In genomic region chr10:81173132-81173531, GRCm38 (mm10) we compare ENCODE assay signal across 9 mouse cellular contexts. TPM values are rescaled to one million over a fixed set of nuclear protein-coding genes. Genes with fewer than 3 reads are reported as not detected.
A peak's percentile ranks its signal among the peaks of the same experiment; 100 is the strongest.
DNase-seq lines count a peak whose midpoint lies in the region; ATAC-seq lines count a peak whose summit lies in the region.
"Had no signal": no experiment of that assay in that cellular context is flagged by ENCODE, and none has a peak within 500 bp of the region (broad histone marks: within the 10 kb centered on the region; RNA-seq: fewer than 3 reads in every experiment).

No protein-coding gene starts in this region.

- peaks cover 45% of the 10 kb centered on the region for H3K4me1 ChIP-seq in embryonic facial prominence, embryonic 13.5 days
- peaks cover 49% of the 10 kb centered on the region for H3K4me1 ChIP-seq in heart, embryonic 10.5 days
- peaks cover 30% of the 10 kb centered on the region for H3K4me1 ChIP-seq in liver, embryonic 11.5 days (replicated peaks; ENCODE audit: control insufficient read depth, insufficient read depth, low read length)

- H3K4me2 ChIP-seq in embryonic facial prominence, embryonic 13.5 days, result peak overlapping the region; percentile 96
- peak overlapping the region; percentile 54 for H3K4me2 ChIP-seq in liver, embryonic 11.5 days

- peak overlapping the region; percentile 92 for H3K27ac ChIP-seq in embryonic facial prominence, embryonic 13.5 days
- peak overlapping the region; percentile 88 for H3K27ac ChIP-seq in heart, embryonic 10.5 days
- peak overlapping the region; percentile 90 for H3K27ac ChIP-seq in liver, embryonic 11.5 days (ENCODE audit: low read depth, low read length)

- peaks cover 9% of the 10 kb centered on the region for H3K36me3 ChIP-seq in embryonic facial prominence, embryonic 13.5 days
- H3K36me3 ChIP-seq in heart, embryonic 10.5 days, result peaks cover 13% of the 10 kb centered on the region
- peaks cover 10% of the 10 kb centered on the region for H3K36me3 ChIP-seq in liver, embryonic 11.5 days (ENCODE audit: control insufficient read depth, insufficient read depth, low read length)

- 6% methylated on average over 21 of the region's 21 CpGs for WGBS in embryonic facial prominence, embryonic 13.5 days
- 7% methylated on average over 21 of the region's 21 CpGs for WGBS in heart, embryonic 10.5 days
- WGBS in liver, embryonic 11.5 days, result 4% methylated on average over 21 of the region's 21 CpGs

- H3K27me3 ChIP-seq in embryonic facial prominence, embryonic 13.5 days, result no peaks in the 10 kb centered on the region
- H3K27me3 ChIP-seq in heart, embryonic 10.5 days (ENCODE audit: insufficient read depth, poor library complexity, severe bottlenecking), result no peaks in the 10 kb centered on the region
- no peaks in the 10 kb centered on the region for H3K27me3 ChIP-seq in liver, embryonic 11.5 days (replicated peaks; ENCODE audit: control insufficient read depth, insufficient read depth, low read length)

- ATAC-seq in embryonic facial prominence, embryonic 13.5 days (ENCODE audit: insufficient number of reproducible peaks, insufficient read depth, low FRiP score, low TSS enrichment, low read depth), result no peak
- ATAC-seq in liver, embryonic 11.5 days (replicated peaks; ENCODE audit: low FRiP score), result peak; percentile 15; the same call in 1 of the 2 replicates
- ATAC-seq in monocyte, adult 5-6 weeks (replicated peaks; ENCODE audit: insufficient number of reproducible peaks, low FRiP score, low TSS enrichment, poor library complexity, severe bottlenecking), result 0 out of 2 replicates have a peak, but pooled peaks have one; percentile 20

- peak; percentile 91 for DNase-seq in A20 (ENCODE audit: low read depth, low spot score)
- DNase-seq in adrenal gland, postnatal 25 days, result peak; percentile 87
- peak; percentile 92 for DNase-seq in heart, embryonic 10.5 days (ENCODE audit: low spot score)
- DNase-seq in kidney, adult 8-10 months, result peak; percentile 74 to 80
- DNase-seq in liver, embryonic 11.5 days (ENCODE audit: low spot score), result peak; percentile 82
- DNase-seq in spleen, postnatal 14 days (ENCODE audit: low spot score in 2 of 2), result peak; percentile 73 to 80

- H3K9me3 ChIP-seq in embryonic facial prominence, embryonic 13.5 days, result no peaks in the 10 kb centered on the region
- no peaks in the 10 kb centered on the region for H3K9me3 ChIP-seq in heart, embryonic 10.5 days
- H3K9me3 ChIP-seq in liver, embryonic 11.5 days (ENCODE audit: control insufficient read depth, low read length), result no peaks in the 10 kb centered on the region

- H3K9ac ChIP-seq in embryonic facial prominence, embryonic 13.5 days, result peak overlapping the region; percentile 62
- H3K9ac ChIP-seq in liver, embryonic 11.5 days (ENCODE audit: low read depth, low read length), result peak overlapping the region; percentile 60

- 0 out of 2 replicates have a peak overlapping the region, but pooled peaks have one; percentile 21 for H3K4me3 ChIP-seq in embryonic facial prominence, embryonic 13.5 days
- H3K4me3 ChIP-seq in heart, embryonic 10.5 days, result peak overlapping the region; percentile 34
- no peak overlapping the region; the same call in 1 of the 2 replicates for H3K4me3 ChIP-seq in liver, embryonic 11.5 days (ENCODE audit: low read depth, low read length)

RNA-seq across cellular contexts. Expression of gene Eef2, which starts 3.3 kb away (rescaled TPM):
- total RNA-seq in adrenal gland, postnatal 25 days (2021), result 1,495 and 1,572 TPM in 2 replicates
- 622 and 633 TPM in 2 replicates for polyA plus RNA-seq in embryonic facial prominence, embryonic 13.5 days (2015; fragmentation: Nextera tagmentation; extraction: Ambion mirVana)
- 447 and 460 TPM in 2 replicates for polyA plus RNA-seq in heart, embryonic 10.5 days (2016; fragmentation: Nextera tagmentation; extraction: Ambion mirVana)
- 626 and 647 TPM in 2 replicates for polyA plus RNA-seq in liver, embryonic 11.5 days (2014; fragmentation: Nextera tagmentation; extraction: Ambion mirVana)
- 1,029 to 1,258 TPM (median 1,077 TPM) in 3 replicates for total RNA-seq in monocyte, adult 5-6 weeks (2017)

RNA-seq across cellular contexts. Expression of gene Pias4, which starts 5.4 kb away (rescaled TPM):
- 33.1 and 36.9 TPM in 2 replicates for total RNA-seq in adrenal gland, postnatal 25 days (2021)
- polyA plus RNA-seq in embryonic facial prominence, embryonic 13.5 days (2015; fragmentation: Nextera tagmentation; extraction: Ambion mirVana), result 58.1 and 60.9 TPM in 2 replicates
- polyA plus RNA-seq in heart, embryonic 10.5 days (2016; fragmentation: Nextera tagmentation; extraction: Ambion mirVana), result 53.5 and 62.2 TPM in 2 replicates
- polyA plus RNA-seq in liver, embryonic 11.5 days (2014; fragmentation: Nextera tagmentation; extraction: Ambion mirVana), result 41.2 and 50.9 TPM in 2 replicates
- 13.0 to 24.9 TPM (median 21.2 TPM) in 3 replicates for total RNA-seq in monocyte, adult 5-6 weeks (2017)

RNA-seq across cellular contexts. Expression of gene Dapk3, which starts 9.7 kb away (rescaled TPM):
- total RNA-seq in adrenal gland, postnatal 25 days (2021), result 70.8 and 76.5 TPM in 2 replicates
- 57.1 and 60.1 TPM in 2 replicates for polyA plus RNA-seq in embryonic facial prominence, embryonic 13.5 days (2015; fragmentation: Nextera tagmentation; extraction: Ambion mirVana)
- 56.3 and 78.7 TPM in 2 replicates for polyA plus RNA-seq in heart, embryonic 10.5 days (2016; fragmentation: Nextera tagmentation; extraction: Ambion mirVana)
- polyA plus RNA-seq in liver, embryonic 11.5 days (2014; fragmentation: Nextera tagmentation; extraction: Ambion mirVana), result 44.5 and 45.6 TPM in 2 replicates
- 30.4 to 45.3 TPM (median 37.3 TPM) in 3 replicates for total RNA-seq in monocyte, adult 5-6 weeks (2017)

RNA-seq across cellular contexts. Expression of gene 4930442H23Rik, which starts 10.5 kb away (rescaled TPM):
- not detected in 2 replicates for total RNA-seq in adrenal gland, postnatal 25 days (2021)
- polyA plus RNA-seq in embryonic facial prominence, embryonic 13.5 days (2015; fragmentation: Nextera tagmentation; extraction: Ambion mirVana), result not detected in 2 replicates
- not detected in 2 replicates for polyA plus RNA-seq in heart, embryonic 10.5 days (2016; fragmentation: Nextera tagmentation; extraction: Ambion mirVana)
- polyA plus RNA-seq in liver, embryonic 11.5 days (2014; fragmentation: Nextera tagmentation; extraction: Ambion mirVana), result not detected in 2 replicates
- 0.49 TPM in 1 of 3 replicates, not detected in the others for total RNA-seq in monocyte, adult 5-6 weeks (2017)
- total RNA-seq: adrenal gland, postnatal 4 days had no signal

RNA-seq across cellular contexts. Expression of gene Nmrk2, which starts 28.7 kb away (rescaled TPM):
- not detected in 2 replicates for total RNA-seq in adrenal gland, postnatal 25 days (2021)
- not detected in 2 replicates for polyA plus RNA-seq in embryonic facial prominence, embryonic 13.5 days (2015; fragmentation: Nextera tagmentation; extraction: Ambion mirVana)
- polyA plus RNA-seq in heart, embryonic 10.5 days (2016; fragmentation: Nextera tagmentation; extraction: Ambion mirVana), result 2.7 and 3.8 TPM in 2 replicates
- not detected in 2 replicates for polyA plus RNA-seq in liver, embryonic 11.5 days (2014; fragmentation: Nextera tagmentation; extraction: Ambion mirVana)
- not detected in 3 replicates for total RNA-seq in monocyte, adult 5-6 weeks (2017)
